Mouse (Mus musculus): ENCODE data around the gene Tnfrsf12a. TPM values are rescaled to one million over a fixed set of nuclear protein-coding genes. Genes with fewer than 3 reads are reported as not detected.

Gene Tnfrsf12a
- polyA plus RNA-seq, 1 experiment from 2014 or later: 7.0 TPM

DNA sequence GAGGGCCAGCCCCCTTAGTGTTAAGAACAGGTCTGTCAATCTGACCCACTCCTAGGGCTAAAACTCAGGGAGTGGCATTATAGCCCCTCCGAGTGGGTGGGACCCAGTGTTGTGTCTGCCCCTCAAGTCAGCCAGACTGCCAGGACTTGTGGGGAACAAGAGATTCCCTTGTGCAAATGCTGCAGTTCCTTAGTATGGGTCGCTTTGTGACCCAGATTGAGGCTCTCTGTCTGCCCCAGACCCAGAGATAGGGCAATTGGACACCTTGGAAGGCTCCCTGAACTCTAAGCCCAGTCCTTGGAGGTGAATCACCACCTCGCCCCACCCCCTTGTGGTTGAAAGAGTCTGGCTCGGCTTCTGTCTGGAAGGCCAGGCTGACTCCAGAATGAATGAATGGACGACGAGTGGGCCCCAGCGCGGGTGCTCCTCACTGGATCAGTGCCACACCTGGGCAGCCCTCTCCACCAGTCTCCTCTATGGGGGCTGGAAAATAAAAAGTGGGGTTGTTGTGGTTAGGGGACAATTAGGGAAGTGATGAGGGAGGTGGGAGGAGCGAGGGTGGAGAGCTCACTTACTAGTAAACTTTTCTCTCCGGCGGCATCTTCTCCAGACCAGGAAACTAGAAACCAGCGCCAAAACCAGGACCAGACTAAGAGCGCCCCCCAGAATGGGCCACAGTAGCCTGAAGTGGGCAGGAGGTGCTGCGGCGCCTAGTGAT, 1.5 kb downstream of the Tnfrsf12a start:
- WGBS (ENCODE audit: insufficient replicate concordance): 10% methylated on average over 15 of the region's 15 CpGs
- Histone ChIP-seq H3K4me1 (ENCODE audit: control insufficient read depth, low read depth, low read length) (peaks cover 25% of the 10 kb centered on the region), H3K27me3 (ENCODE audit: control insufficient read depth, insufficient read depth, low read depth, low read length) (peaks cover 53% of the 10 kb centered on the region), H3K4me3 (ENCODE audit: low read depth, low read length) (peak overlapping the region; percentile 61), H3K4me2 (ENCODE audit: low read depth, low read length) (peak overlapping the region; percentile 88), H3K9ac (ENCODE audit: low read depth, low read length) (no peak overlapping the region), H3K36me3 (ENCODE audit: control insufficient read depth, insufficient read depth) (no peaks in the 10 kb centered on the region), H3K9me3 (replicated peaks; ENCODE audit: control insufficient read depth, low read length) (no peaks in the 10 kb centered on the region), H3K27ac (ENCODE audit: low read length) (no peak overlapping the region)
- ATAC-seq (ENCODE audit: low read depth): no peak

DNA sequence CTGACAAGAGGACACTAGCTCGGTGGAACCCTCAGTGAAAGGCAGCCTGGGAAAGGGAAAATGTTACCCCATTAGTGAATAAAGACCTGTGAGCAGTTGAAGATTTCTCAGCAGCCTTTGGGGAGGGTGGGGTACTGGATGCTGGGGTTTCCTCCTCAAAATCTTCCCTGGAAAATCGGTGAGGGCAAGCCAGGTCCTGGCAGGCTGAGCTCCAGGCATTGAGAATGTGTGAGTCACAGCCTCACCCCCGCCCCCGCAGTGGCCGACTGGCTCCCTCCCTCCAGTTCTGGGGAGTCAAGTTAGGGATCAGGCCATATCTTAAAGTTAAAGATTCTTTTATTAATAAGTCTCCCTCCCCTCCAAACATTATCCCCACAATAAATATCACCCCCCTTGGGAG, 2.1 kb downstream of the Tnfrsf12a start:
- H3K4me3 ChIP-seq (ENCODE audit: low read depth, low read length): no peak overlapping the region
- no peak overlapping the region for H3K27ac ChIP-seq (ENCODE audit: low read length)
- H3K9me3 ChIP-seq (replicated peaks; ENCODE audit: control insufficient read depth, low read length): no peaks in the 10 kb centered on the region
- no peak for ATAC-seq (ENCODE audit: low read depth)
- no peak overlapping the region for H3K4me2 ChIP-seq (ENCODE audit: low read depth, low read length)
- peaks cover 47% of the 10 kb centered on the region for H3K27me3 ChIP-seq (ENCODE audit: control insufficient read depth, insufficient read depth, low read depth, low read length)
- H3K36me3 ChIP-seq (ENCODE audit: control insufficient read depth, insufficient read depth): no peaks in the 10 kb centered on the region
- H3K9ac ChIP-seq (ENCODE audit: low read depth, low read length): no peak overlapping the region
- H3K4me1 ChIP-seq (ENCODE audit: control insufficient read depth, low read depth, low read length): peaks cover 25% of the 10 kb centered on the region
- WGBS (ENCODE audit: insufficient replicate concordance): 46% methylated on average over 5 of the region's 5 CpGs

DNA sequence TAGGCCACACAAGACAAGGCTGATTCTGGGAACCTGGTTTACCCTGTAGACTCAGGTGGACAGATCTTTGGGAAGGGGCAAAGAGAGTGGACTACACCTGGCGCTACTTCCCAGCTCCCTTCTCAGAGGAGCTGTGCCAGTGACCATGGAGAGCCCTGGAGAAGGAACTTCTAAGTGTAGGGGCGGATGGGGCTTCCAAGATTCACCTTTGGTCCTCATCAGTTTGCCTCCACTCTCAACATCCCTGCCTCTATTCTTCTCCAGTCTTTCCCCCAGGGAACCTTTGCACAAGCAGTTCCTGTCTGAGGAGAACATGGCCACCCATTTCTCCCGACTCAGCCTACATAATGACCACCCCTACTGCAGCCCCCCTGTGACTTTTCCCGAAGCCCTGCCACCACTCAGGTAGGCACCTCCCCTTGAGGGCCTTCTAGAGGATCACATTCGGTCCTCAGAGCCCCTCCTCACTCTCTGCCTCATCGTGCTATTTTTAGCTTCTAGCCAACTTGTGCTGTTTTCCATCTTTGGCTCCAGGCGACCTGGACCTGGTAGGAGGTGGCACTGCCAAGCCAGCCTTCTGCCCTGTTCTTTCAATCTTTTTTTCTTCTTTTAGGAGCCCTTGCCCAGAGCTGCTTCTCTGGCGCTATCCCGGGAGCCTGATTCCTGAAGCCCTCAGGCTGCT, 2.9 kb downstream of the Tnfrsf12a start:
- H3K9ac ChIP-seq (ENCODE audit: low read depth, low read length): peak overlapping the region; percentile 71
- peak overlapping the region; percentile 46; the same call in 1 of the 2 replicates for H3K27ac ChIP-seq (ENCODE audit: low read length)
- H3K4me1 ChIP-seq (ENCODE audit: control insufficient read depth, low read depth, low read length): peaks cover 25% of the 10 kb centered on the region
- H3K4me3 ChIP-seq (ENCODE audit: low read depth, low read length): peak overlapping the region; percentile 74
- peaks cover 40% of the 10 kb centered on the region for H3K27me3 ChIP-seq (ENCODE audit: control insufficient read depth, insufficient read depth, low read depth, low read length)
- H3K36me3 ChIP-seq (ENCODE audit: control insufficient read depth, insufficient read depth): no peaks in the 10 kb centered on the region; the same call in none of the 2 replicates
- peak overlapping the region; percentile 83 for H3K4me2 ChIP-seq (ENCODE audit: low read depth, low read length)
- no peaks in the 10 kb centered on the region for H3K9me3 ChIP-seq (replicated peaks; ENCODE audit: control insufficient read depth, low read length)
- 33% methylated on average over 9 of the region's 9 CpGs for whole genome bisulfite sequencing (ENCODE audit: insufficient replicate concordance)
- no peak for ATAC-seq (ENCODE audit: low read depth)

DNA sequence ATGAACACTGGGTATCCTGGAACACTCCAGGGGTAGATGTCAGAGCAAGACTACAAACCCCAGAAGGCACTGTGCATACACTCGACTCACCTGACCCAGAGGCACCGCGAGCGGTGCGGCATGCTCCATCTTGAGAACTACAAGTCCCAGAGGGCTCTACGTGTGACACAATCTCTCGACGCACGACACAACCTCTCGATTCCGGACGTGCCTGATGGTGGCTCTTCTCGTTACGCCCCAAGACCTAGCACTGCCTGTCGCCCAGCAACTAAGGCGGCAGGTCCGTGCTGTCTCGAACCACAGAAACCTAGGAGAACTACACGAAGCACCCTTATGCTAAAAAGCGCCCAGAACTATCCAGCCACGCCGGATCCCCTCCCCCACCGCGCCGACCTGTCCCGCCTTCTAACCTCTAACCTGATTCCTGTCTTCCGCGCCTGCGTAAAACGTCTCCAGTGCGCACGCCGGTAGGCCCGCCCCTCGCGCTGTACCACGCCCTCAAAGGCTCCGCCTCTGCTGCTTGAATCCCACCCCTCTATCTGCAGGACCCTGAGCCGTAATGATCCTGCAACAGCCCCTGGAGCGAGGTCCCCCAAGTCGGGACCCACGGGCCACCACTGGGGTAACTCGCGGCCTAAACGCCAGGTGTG, 3.7 kb downstream of the Tnfrsf12a start, which contains the start of the genes Hcfc1r1 and Thoc6:
TSS of gene Hcfc1r1 (plus strand) at position 173 of the 650 bp plus-strand sequence.
TSS of gene Thoc6 (minus strand) at position 459 of the 650 bp plus-strand sequence.
- H3K9me3 ChIP-seq (replicated peaks; ENCODE audit: control insufficient read depth, low read length): no peaks in the 10 kb centered on the region
- peak within 1 kb of the TSS; percentile 83 for H3K4me2 ChIP-seq (ENCODE audit: low read depth, low read length)
- H3K27me3 ChIP-seq (ENCODE audit: control insufficient read depth, insufficient read depth, low read depth, low read length): peaks cover 32% of the 10 kb centered on the region
- peaks cover 22% of the 10 kb centered on the region for H3K4me1 ChIP-seq (ENCODE audit: control insufficient read depth, low read depth, low read length)
- under 1% methylated on average over 45 of the region's 45 CpGs for WGBS (ENCODE audit: insufficient replicate concordance)
- H3K36me3 ChIP-seq (ENCODE audit: control insufficient read depth, insufficient read depth): peaks cover 7% of the 10 kb centered on the region
- H3K9ac ChIP-seq (ENCODE audit: low read depth, low read length): peak within 1 kb of the TSS; percentile 71
- H3K27ac ChIP-seq (ENCODE audit: low read length): peak within 1 kb of the TSS; percentile 65
- H3K4me3 ChIP-seq (ENCODE audit: low read depth, low read length): peak within 1 kb of the TSS; percentile 74
- peak; percentile 97 for ATAC-seq (ENCODE audit: low read depth)

DNA sequence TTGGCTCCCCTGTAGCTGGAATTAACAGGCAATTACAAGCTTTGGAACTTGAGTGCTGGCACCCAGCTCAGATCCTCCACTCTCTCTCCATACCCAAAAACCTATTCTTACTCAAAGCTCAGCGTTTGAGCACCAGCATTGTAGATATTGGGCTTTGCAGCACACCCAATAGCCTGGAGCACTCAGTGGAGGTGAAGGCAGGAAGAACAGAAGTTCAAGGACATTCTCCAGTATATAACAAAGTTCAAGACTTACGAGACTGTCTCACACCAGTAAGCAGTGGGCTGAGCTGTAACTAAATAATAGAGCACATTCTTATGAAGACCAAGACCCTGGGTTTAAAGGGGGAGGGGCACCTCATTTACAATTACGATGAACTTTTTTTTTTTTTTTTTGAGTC, 4.5 kb downstream of the Tnfrsf12a start:
- H3K9ac ChIP-seq (ENCODE audit: low read depth, low read length): no peak overlapping the region; the same call in 1 of the 2 replicates
- WGBS (ENCODE audit: insufficient replicate concordance): 44% methylated on average over 3 of the region's 3 CpGs

DNA sequence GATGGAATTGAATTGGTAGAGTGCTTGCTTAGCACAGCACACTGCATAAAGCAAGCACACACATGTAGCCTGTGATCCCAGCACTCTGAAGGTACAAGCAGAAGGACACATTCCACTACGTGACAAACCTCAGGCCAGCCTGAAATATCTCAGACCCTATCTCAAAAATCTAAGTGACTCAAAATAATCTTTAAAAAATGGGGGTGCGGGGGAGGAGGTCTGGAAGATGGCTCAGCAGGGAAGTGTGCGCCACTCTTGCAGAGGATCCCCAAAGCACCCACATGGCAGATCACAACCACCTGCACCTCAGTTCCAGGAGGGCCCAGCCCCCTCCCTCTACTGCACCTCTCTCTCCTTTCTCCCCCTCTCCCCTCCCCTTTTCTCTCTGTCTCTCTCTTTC, 5.7 kb downstream of the Tnfrsf12a start:
- no peak overlapping the region for H3K4me3 ChIP-seq (ENCODE audit: low read depth, low read length)
- no peak overlapping the region for H3K27ac ChIP-seq (ENCODE audit: low read length)
- H3K9ac ChIP-seq (ENCODE audit: low read depth, low read length): no peak overlapping the region
- WGBS (ENCODE audit: insufficient replicate concordance): 69% methylated on average over 3 of the region's 3 CpGs
- peaks cover 16% of the 10 kb centered on the region for H3K4me1 ChIP-seq (ENCODE audit: control insufficient read depth, low read depth, low read length)
- peaks cover 11% of the 10 kb centered on the region for H3K27me3 ChIP-seq (ENCODE audit: control insufficient read depth, insufficient read depth, low read depth, low read length)
- no peaks in the 10 kb centered on the region for H3K9me3 ChIP-seq (replicated peaks; ENCODE audit: control insufficient read depth, low read length)
- no peak for ATAC-seq (ENCODE audit: low read depth)
- no peak overlapping the region for H3K4me2 ChIP-seq (ENCODE audit: low read depth, low read length)
- H3K36me3 ChIP-seq (ENCODE audit: control insufficient read depth, insufficient read depth): peaks cover 7% of the 10 kb centered on the region

More for the DNA sequence above, 4.5 kb downstream of the Tnfrsf12a start:
- ATAC-seq (ENCODE audit: low read depth): no peak
- peaks cover 22% of the 10 kb centered on the region for H3K4me1 ChIP-seq (ENCODE audit: control insufficient read depth, low read depth, low read length)
- peak overlapping the region; percentile 83 for H3K4me2 ChIP-seq (ENCODE audit: low read depth, low read length)
- peak overlapping the region; percentile 74 for H3K4me3 ChIP-seq (ENCODE audit: low read depth, low read length)
- no peak overlapping the region for H3K27ac ChIP-seq (ENCODE audit: low read length)
- no peaks in the 10 kb centered on the region for H3K9me3 ChIP-seq (replicated peaks; ENCODE audit: control insufficient read depth, low read length)
- peaks cover 7% of the 10 kb centered on the region for H3K36me3 ChIP-seq (ENCODE audit: control insufficient read depth, insufficient read depth)
- H3K27me3 ChIP-seq (ENCODE audit: control insufficient read depth, insufficient read depth, low read depth, low read length): peaks cover 24% of the 10 kb centered on the region

DNA sequence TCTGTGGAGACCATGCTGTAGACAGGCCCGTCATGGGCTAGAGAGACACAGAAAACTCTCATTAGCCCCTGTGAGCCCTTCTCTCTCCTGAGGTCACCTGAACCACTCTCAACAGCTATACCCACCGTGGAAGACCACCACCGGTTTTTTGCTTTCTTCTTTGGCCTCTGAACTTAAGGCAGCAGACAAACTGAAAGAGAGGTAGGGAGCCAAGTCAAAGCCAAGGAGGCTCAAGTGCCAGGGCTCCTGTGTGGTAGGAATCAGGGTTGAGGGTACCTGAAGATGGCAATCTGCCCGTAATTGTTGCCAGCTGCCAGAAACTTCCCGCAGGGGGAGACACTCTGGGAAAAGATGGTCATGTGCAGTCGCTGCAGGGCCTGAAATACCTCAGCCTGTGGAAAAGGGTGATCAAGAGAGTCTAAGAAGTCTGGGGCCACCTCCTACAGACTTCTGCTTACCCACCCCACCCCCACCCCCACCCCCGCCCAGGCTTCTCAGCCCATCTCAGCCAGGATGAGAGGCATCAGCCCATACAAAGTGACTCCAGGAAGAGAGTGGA, 6.7 kb downstream of the Tnfrsf12a start:
- Histone ChIP-seq H3K9ac (ENCODE audit: low read depth, low read length) (no peak overlapping the region), H3K9me3 (replicated peaks; ENCODE audit: control insufficient read depth, low read length) (no peaks in the 10 kb centered on the region), H3K27ac (ENCODE audit: low read length) (no peak overlapping the region), H3K4me2 (ENCODE audit: low read depth, low read length) (no peak overlapping the region), H3K36me3 (ENCODE audit: control insufficient read depth, insufficient read depth) (peaks cover 7% of the 10 kb centered on the region), H3K27me3 (ENCODE audit: control insufficient read depth, insufficient read depth, low read depth, low read length) (peaks cover 2% of the 10 kb centered on the region), H3K4me1 (ENCODE audit: control insufficient read depth, low read depth, low read length) (peaks cover 8% of the 10 kb centered on the region), H3K4me3 (ENCODE audit: low read depth, low read length) (no peak overlapping the region)
- 83% methylated on average over 7 of the region's 7 CpGs for WGBS (ENCODE audit: insufficient replicate concordance)
- no peak for ATAC-seq (ENCODE audit: low read depth)

DNA sequence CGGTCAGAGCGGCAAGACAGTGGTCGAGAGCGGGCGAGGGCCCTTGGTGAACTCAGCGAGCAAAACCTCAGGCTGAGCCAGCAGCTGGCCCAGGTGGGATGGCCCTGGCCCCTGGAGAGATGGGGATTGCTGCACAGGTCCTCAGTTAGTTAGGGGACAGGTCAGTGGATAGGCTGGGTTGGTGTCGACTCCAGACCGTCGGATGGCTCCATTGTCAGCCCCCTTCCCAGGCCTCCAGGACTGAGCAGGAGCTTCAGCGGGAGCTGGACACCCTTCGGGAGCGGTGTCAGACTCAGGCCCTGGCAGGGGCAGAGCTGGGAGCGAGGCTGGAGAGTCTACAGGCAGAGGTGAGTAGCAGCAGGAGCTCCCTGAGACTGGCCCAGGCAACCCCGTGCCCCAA, 11.8 kb downstream of the Tnfrsf12a start:
- Histone ChIP-seq H3K36me3 (ENCODE audit: control insufficient read depth, insufficient read depth) (peaks cover 7% of the 10 kb centered on the region), H3K4me3 (ENCODE audit: low read depth, low read length) (no peak overlapping the region), H3K9me3 (replicated peaks; ENCODE audit: control insufficient read depth, low read length) (no peaks in the 10 kb centered on the region), H3K4me1 (ENCODE audit: control insufficient read depth, low read depth, low read length) (peaks cover 3% of the 10 kb centered on the region), H3K27ac (ENCODE audit: low read length) (no peak overlapping the region), H3K4me2 (ENCODE audit: low read depth, low read length) (no peak overlapping the region), H3K9ac (ENCODE audit: low read depth, low read length) (no peak overlapping the region), H3K27me3 (ENCODE audit: control insufficient read depth, insufficient read depth, low read depth, low read length) (peaks cover 23% of the 10 kb centered on the region)
- no peak for ATAC-seq (ENCODE audit: low read depth)
- WGBS (ENCODE audit: insufficient replicate concordance): 68% methylated on average over 14 of the region's 14 CpGs

Measured in liver, embryonic 16.5 days (tissue).